Mouse (Mus musculus) forebrain, embryonic 14.5 days (tissue): Measurements from ENCODE around the gene Zic4. TPM values are rescaled to one million over a fixed set of nuclear protein-coding genes. Genes with fewer than 3 reads are reported as not detected.

Source experiments
- ATAC-seq: fragments of 200-750 bp; cut with Nextera tagmentation; 2 replicates; pipeline ENCODE4 v1.8.0; 2017; ENCODE audit warnings: mild to moderate bottlenecking, moderate library complexity
- DNase-seq: peaks from one replicate; pipeline ENCODE4 v3.0.0-alpha.2; 2015; ENCODE audit warnings: low spot score
- H3K27ac ChIP-seq: fragments of 300-500 bp; sonication (generic); 2 replicates; pipeline ENCODE4 v1.5.1; 2014; ENCODE audit warnings: low read depth, mild to moderate bottlenecking, control low read depth, low read length, moderate library complexity
- H3K27me3 ChIP-seq: fragments of 300-500 bp; sonication (generic); replicated peaks from 2 replicates; pipeline ENCODE4 v1.6.1; 2014; ENCODE audit warnings: low read length, control low read depth, mixed read lengths; ENCODE audit not compliant: control insufficient read depth, insufficient read depth
- H3K36me3 ChIP-seq: fragments of 300-500 bp; sonication (generic); 2 replicates; pipeline ENCODE4 v1.6.1; 2014; ENCODE audit warnings: low read length, control low read depth; ENCODE audit not compliant: control insufficient read depth, insufficient read depth
- H3K4me1 ChIP-seq: fragments of 300-500 bp; sonication (generic); 2 replicates; pipeline ENCODE4 v1.6.1; 2014; ENCODE audit warnings: antibody characterized with exemption, low read length, control low read depth; ENCODE audit not compliant: control insufficient read depth, insufficient read depth
- H3K4me2 ChIP-seq: fragments of 300-500 bp; sonication (generic); 2 replicates; pipeline ENCODE4 v1.6.1; 2014; ENCODE audit warnings: mild to moderate bottlenecking, control low read depth, low read length
- H3K4me3 ChIP-seq: fragments of 300-500 bp; sonication (generic); 2 replicates; pipeline ENCODE4 v1.5.1; 2014; ENCODE audit warnings: low read depth, low read length, control low read depth
- H3K9ac ChIP-seq: fragments of 300-500 bp; sonication (generic); 2 replicates; pipeline ENCODE4 v1.6.1; 2014; ENCODE audit warnings: mild to moderate bottlenecking, low read length, control low read depth, moderate library complexity
- H3K9me3 ChIP-seq: fragments of 300-500 bp; sonication (generic); replicated peaks from 2 replicates; pipeline ENCODE4 v1.6.1; 2016; ENCODE audit warnings: low read length, control low read depth, mixed read lengths; ENCODE audit not compliant: control insufficient read depth
- WGBS: fragments of 180-500 bp; shearing (Covaris S2); extraction: QIAGEN DNeasy Blood & Tissue Kit; methylation state at CpG from one replicate; pipeline ENCODE4 v1.1.7; 2014; 5-methylcytosine and 5-hydroxymethylcytosine counted together
- polyA plus RNA-seq: library from polyadenylated mRNA; unstranded; fragments of >200 nt; fragmentation: Nextera tagmentation; extraction: Ambion mirVana; gene quantifications from 2 replicates; pipeline ENCODE4 v1.2.1, GENCODE M21; 2014

The Zic4 gene
- polyA plus RNA-seq, 1 experiment from 2014 or later, result 45.1 TPM

GRCm38 (mm10) chr9:91360151-91361032, 1.8 kb upstream of the Zic4 start:
- WGBS, result 22% methylated on average over 21 of the region's 21 CpGs
- H3K36me3 ChIP-seq, result peaks cover 4% of the 10 kb centered on the region; the same call in 1 of the 2 replicates
- peak overlapping the region; percentile 57 for H3K4me2 ChIP-seq
- peak overlapping the region; percentile 60 for H3K4me3 ChIP-seq
- H3K4me1 ChIP-seq, result peaks cover under 1% of the 10 kb centered on the region; the same call in 1 of the 2 replicates
- ATAC-seq, result no peak
- H3K27me3 ChIP-seq, result peaks cover 19% of the 10 kb centered on the region
- DNase-seq, result peak; percentile 46
- H3K27ac ChIP-seq, result peak overlapping the region; percentile 95; the same call in 1 of the 2 replicates
- no peaks in the 10 kb centered on the region for H3K9me3 ChIP-seq
- H3K9ac ChIP-seq, result peak overlapping the region; percentile 93

- WGBS, result 1% methylated on average over 35 of the region's 35 CpGs
Observed at GRCm38 (mm10) chr9:91361033-91361855, 969 bp upstream of the Zic4 start.

GRCm38 (mm10) chr9:91363011-91363730, 958 bp downstream of the Zic4 start:
- peaks cover 4% of the 10 kb centered on the region; the same call in 1 of the 2 replicates for H3K36me3 ChIP-seq
- no peak for ATAC-seq
- DNase-seq, result peak; percentile 44
- no peaks in the 10 kb centered on the region for H3K9me3 ChIP-seq
- peak overlapping the region; percentile 60 for H3K4me3 ChIP-seq
- peak overlapping the region; percentile 95 for H3K27ac ChIP-seq
- peak overlapping the region; percentile 93 for H3K9ac ChIP-seq
- 5% methylated on average over 14 of the region's 14 CpGs for WGBS
- peak overlapping the region; percentile 57 for H3K4me2 ChIP-seq
- H3K4me1 ChIP-seq, result no peaks in the 10 kb centered on the region
- H3K27me3 ChIP-seq, result peaks cover 16% of the 10 kb centered on the region; the same call in 1 of the 2 replicates

More at GRCm38 (mm10) chr9:91361033-91361855, 969 bp upstream of the Zic4 start:
- no peaks in the 10 kb centered on the region for H3K4me1 ChIP-seq
- peaks cover 18% of the 10 kb centered on the region for H3K27me3 ChIP-seq
- H3K4me3 ChIP-seq, result peak overlapping the region; percentile 60
- peaks cover 4% of the 10 kb centered on the region; the same call in 1 of the 2 replicates for H3K36me3 ChIP-seq
- ATAC-seq (peak; percentile 24; the same call in 1 of the 2 replicates), DNase-seq (peak; percentile 54)
- H3K9me3 ChIP-seq, result no peaks in the 10 kb centered on the region
- peak overlapping the region; percentile 57 for H3K4me2 ChIP-seq
- H3K9ac ChIP-seq, result peak overlapping the region; percentile 93
- H3K27ac ChIP-seq, result peak overlapping the region; percentile 95

DNA sequence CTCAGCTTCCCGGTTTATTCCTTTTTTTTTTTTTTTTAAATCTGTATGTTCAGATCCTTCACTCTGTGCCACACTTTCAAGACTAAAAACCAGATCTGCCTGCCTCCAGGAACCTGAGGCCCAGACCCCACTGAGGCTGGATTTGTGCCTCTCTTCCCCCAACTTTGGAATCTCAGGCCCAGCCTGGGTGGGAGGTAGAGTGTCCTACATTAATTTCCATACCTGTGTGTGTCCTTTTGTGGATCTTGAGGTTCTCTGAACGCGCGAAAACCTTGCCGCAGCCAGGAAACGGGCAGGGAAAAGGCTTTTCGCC, 1.6 kb downstream of the Zic4 start:
- H3K9me3 ChIP-seq, result no peaks in the 10 kb centered on the region
- peak overlapping the region; percentile 57 for H3K4me2 ChIP-seq
- peak overlapping the region; percentile 93 for H3K9ac ChIP-seq
- no peaks in the 10 kb centered on the region for H3K4me1 ChIP-seq
- peak overlapping the region; percentile 95 for H3K27ac ChIP-seq
- ATAC-seq, result no peak
- WGBS, result under 1% methylated on average over 7 of the region's 7 CpGs
- H3K27me3 ChIP-seq, result peaks cover 22% of the 10 kb centered on the region
- peak; percentile 7 for DNase-seq
- peaks cover 4% of the 10 kb centered on the region; the same call in 1 of the 2 replicates for H3K36me3 ChIP-seq
- peak overlapping the region; percentile 60 for H3K4me3 ChIP-seq

DNA sequence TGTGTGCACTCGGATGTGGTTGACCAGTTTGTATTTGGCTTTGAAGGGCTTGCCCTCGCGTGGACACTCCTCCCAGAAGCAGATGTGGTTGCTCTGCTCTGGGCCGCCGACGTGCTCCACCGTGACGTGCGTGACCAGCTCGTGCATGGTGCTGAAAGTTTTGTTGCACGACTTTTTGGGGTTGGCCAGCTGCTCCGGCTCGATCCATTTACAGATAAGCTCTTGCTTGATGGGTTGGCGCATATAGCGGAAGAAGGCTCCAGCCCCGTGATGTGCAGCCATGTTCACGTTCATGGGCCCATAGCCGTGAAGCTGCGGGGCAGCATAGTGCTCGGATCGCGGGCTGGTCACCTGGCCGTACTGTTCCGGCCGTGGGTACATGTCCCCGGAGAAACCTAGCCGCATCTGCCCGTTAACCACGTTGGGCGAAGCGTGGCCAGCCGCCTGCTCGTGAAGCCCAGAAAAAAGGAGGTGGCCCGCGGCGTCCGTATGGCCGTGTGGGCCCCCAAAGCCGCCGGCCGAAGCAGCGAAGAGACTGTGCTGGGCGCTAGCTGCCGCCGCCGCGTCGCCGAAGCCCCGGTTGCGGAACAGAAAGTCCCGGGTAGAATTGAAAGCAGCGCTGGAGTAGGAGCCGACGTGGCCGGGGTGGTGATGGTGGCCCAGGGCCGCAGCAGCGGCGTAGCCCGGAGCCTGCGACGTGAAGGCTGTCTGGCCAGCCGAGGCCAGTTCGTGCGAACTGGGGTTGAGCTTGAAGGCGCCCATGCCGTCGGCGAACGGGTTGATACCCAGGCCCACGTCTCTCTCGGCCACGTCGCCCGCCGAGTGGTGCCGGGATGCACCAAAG, 2.1 kb downstream of the Zic4 start:
- Histone ChIP-seq H3K27ac (peak overlapping the region; percentile 95), H3K4me1 (no peaks in the 10 kb centered on the region), H3K9me3 (no peaks in the 10 kb centered on the region), H3K36me3 (peaks cover 4% of the 10 kb centered on the region; the same call in 1 of the 2 replicates), H3K4me2 (peak overlapping the region; percentile 57), H3K4me3 (peak overlapping the region; percentile 60), H3K9ac (peak overlapping the region; percentile 93), H3K27me3 (peaks cover 25% of the 10 kb centered on the region)
- WGBS, result under 1% methylated on average over 77 of the region's 77 CpGs
- ATAC-seq (peak; percentile 27), DNase-seq (peak; percentile 56)

- Histone ChIP-seq H3K36me3 (peaks cover 4% of the 10 kb centered on the region; the same call in 1 of the 2 replicates), H3K27me3 (peaks cover 28% of the 10 kb centered on the region), H3K27ac (peak overlapping the region; percentile 95), H3K4me3 (peak overlapping the region; percentile 60), H3K4me2 (peak overlapping the region; percentile 57), H3K9ac (peak overlapping the region; percentile 93), H3K9me3 (no peaks in the 10 kb centered on the region), H3K4me1 (no peaks in the 10 kb centered on the region)
- ATAC-seq (peak; percentile 35), DNase-seq (no peak)
- WGBS, result under 1% methylated on average over 41 of the region's 42 CpGs
Observed at GRCm38 (mm10) chr9:91364971-91365501, 2.8 kb downstream of the Zic4 start.

DNA sequence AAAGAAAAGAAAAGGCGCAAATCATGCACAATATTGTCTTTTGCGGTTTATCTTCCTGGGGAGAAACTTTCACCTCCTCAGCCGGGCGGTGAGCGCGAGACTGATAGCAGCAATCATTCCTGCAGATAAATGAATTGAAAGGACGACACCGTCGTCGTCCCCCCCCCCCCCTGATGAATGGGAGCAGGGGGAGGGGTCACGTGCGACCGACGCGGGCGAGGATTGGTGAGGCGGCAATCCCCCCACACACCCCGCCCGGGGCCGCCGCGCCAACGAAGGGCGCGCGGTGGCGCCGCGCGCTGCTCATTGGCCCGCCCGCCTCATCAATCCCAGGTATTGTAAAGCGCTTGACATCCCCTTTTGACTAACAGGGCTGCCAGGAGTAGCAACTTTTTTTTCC, 3.5 kb downstream of the Zic4 start, which contains the start of gene Zic1:
Gene Zic1, minus strand, starts transcription at position 147 of the 400 bp plus-strand sequence.
- H3K36me3 ChIP-seq, result peaks cover 4% of the 10 kb centered on the region; the same call in 1 of the 2 replicates
- peak within 1 kb of the TSS; percentile 93 for H3K9ac ChIP-seq
- H3K27me3 ChIP-seq, result peaks cover 34% of the 10 kb centered on the region
- no peaks in the 10 kb centered on the region for H3K4me1 ChIP-seq
- peak within 1 kb of the TSS; percentile 60 for H3K4me3 ChIP-seq
- peak within 1 kb of the TSS; percentile 57 for H3K4me2 ChIP-seq
- H3K27ac ChIP-seq, result peak within 1 kb of the TSS; percentile 95
- no peaks in the 10 kb centered on the region for H3K9me3 ChIP-seq
- peak; percentile 89 for DNase-seq
- 0% methylated on average over 31 of the region's 33 CpGs for WGBS
- ATAC-seq, result peak; percentile 82
